Mouse (Mus musculus) kidney, embryonic 15.5 days (tissue): ENCODE measurements around the gene Cmc1. TPM values are rescaled to one million over a fixed set of nuclear protein-coding genes. Genes with fewer than 3 reads are reported as not detected.

Source experiments
- ATAC-seq: fragments of 200-750 bp; cut with Nextera tagmentation; replicated peaks from 2 replicates; pipeline ENCODE4 v1.8.0; 2017; ENCODE audit warnings: moderate TSS enrichment; ENCODE audit not compliant: low FRiP score
- H3K27ac ChIP-seq: fragments of 300-500 bp; sonication (generic); 2 replicates; pipeline ENCODE4 v1.5.1; 2015; ENCODE audit warnings: mild to moderate bottlenecking, inconsistent platforms
- H3K27me3 ChIP-seq: fragments of 300-500 bp; sonication (generic); 2 replicates; pipeline ENCODE4 v1.6.1; 2015; ENCODE audit warnings: inconsistent platforms
- H3K36me3 ChIP-seq: fragments of 300-500 bp; sonication (generic); 2 replicates; pipeline ENCODE4 v1.6.1; 2015; ENCODE audit warnings: inconsistent platforms
- H3K4me1 ChIP-seq: fragments of 300-500 bp; sonication (generic); 2 replicates; pipeline ENCODE4 v1.6.1; 2015; ENCODE audit warnings: inconsistent platforms
- H3K4me2 ChIP-seq: fragments of 300-500 bp; sonication (generic); 2 replicates; pipeline ENCODE4 v1.6.1; 2015; ENCODE audit warnings: moderate library complexity, mild to moderate bottlenecking, inconsistent platforms
- H3K4me3 ChIP-seq: fragments of 300-500 bp; sonication (generic); replicated peaks from 2 replicates; pipeline ENCODE4 v1.5.1; 2015; ENCODE audit warnings: mild to moderate bottlenecking, inconsistent platforms
- H3K9ac ChIP-seq: fragments of 300-500 bp; sonication (generic); 2 replicates; pipeline ENCODE4 v1.6.1; 2015; ENCODE audit warnings: mild to moderate bottlenecking, inconsistent platforms
- H3K9me3 ChIP-seq: fragments of 300-500 bp; sonication (generic); replicated peaks from 2 replicates; pipeline ENCODE4 v1.6.1; 2016; ENCODE audit warnings: inconsistent platforms
- WGBS: fragments of 180-500 bp; shearing (Covaris S2); methylation state at CpG from one replicate; pipeline ENCODE4 v1.1.7; 2015; ENCODE audit warnings: mixed read lengths; 5-methylcytosine and 5-hydroxymethylcytosine counted together
- polyA plus RNA-seq: library from polyadenylated mRNA; unstranded; fragments of >200 nt; fragmentation: Nextera tagmentation; extraction: Ambion mirVana; gene quantifications from 2 replicates; pipeline ENCODE4 v1.2.1, GENCODE M21; 2015

Gene Cmc1
- polyA plus RNA-seq, result 45.5 and 56.2 TPM in 2 replicates

DNA sequence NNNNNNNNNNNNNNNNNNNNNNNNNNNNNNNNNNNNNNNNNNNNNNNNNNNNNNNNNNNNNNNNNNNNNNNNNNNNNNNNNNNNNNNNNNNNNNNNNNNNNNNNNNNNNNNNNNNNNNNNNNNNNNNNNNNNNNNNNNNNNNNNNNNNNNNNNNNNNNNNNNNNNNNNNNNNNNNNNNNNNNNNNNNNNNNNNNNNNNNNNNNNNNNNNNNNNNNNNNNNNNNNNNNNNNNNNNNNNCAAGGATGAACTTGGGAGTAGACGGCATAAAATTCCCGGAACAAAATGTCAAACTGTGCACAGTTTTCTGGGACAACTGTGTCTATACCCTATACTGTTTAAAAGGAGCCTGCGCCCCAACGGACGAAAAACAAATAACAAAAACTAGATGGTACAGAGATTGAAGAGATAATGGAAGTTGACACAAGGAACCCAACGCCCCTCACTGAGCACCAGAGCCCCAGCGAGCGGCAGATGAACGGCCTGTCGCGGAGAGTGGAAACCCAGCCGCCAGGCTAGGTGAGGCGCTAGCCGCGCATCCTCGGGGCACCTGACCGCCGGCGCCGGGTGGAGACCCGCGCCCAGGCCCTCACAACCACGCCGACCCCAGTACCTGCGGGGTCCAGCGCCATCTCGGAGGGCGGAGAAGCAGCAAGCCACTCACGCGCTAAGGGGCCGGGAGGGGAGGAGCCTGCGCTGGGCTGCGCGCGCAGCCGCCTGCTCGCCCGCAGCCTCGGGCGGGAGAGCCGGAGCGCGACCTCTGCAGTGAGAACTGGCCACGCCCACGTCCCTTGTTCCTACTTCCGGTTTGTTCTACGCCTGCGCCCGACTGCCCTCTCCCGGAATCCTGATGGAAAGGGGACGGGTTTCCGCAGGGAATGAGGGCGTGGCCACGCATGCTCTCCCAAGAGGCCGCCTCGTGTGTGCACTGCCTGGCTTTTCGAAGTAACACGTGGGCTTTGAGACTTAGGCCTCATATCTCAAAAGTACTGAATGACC is at the start of gene Cmc1:
Gene Cmc1 (minus strand): TSS at position 771 of the 996 bp plus-strand sequence.
- Histone ChIP-seq H3K27ac (peak within 1 kb of the TSS; percentile 88), H3K9me3 (no peaks in the 10 kb centered on the region), H3K4me2 (peak within 1 kb of the TSS; percentile 64), H3K4me3 (peak within 1 kb of the TSS; percentile 93), H3K4me1 (peaks cover 15% of the 10 kb centered on the region), H3K9ac (peak within 1 kb of the TSS; percentile 91), H3K27me3 (no peaks in the 10 kb centered on the region), H3K36me3 (0 out of 2 replicates have a peak, but pooled peaks cover 5% of the 10 kb centered on the region)
- peak; percentile 99 for ATAC-seq
- WGBS, result 1% methylated on average over 58 of the region's 58 CpGs

DNA sequence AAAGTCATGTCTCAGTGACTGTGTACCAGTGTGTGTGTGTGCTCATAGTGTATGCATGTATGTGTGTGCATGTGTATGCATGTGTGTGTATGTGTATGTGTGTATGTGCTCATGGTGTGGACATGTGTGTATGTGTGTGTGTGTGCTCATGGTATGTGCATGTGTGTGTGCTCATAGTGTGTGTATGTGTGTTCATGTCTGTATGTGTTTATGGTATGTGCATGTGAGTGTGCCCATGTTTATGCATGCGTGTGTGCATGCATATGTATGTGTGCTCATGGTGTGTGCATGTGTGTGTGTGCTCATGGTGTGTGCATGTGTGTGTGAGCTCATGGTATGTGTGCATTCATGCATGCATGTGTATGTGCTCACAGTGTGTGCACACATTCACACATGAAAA is 48.6 kb upstream of the Cmc1 start:
- Histone ChIP-seq H3K9ac (no peak overlapping the region), H3K4me3 (no peak overlapping the region), H3K36me3 (no peaks in the 10 kb centered on the region), H3K4me2 (no peak overlapping the region), H3K9me3 (no peaks in the 10 kb centered on the region), H3K27me3 (no peaks in the 10 kb centered on the region), H3K27ac (no peak overlapping the region), H3K4me1 (no peaks in the 10 kb centered on the region)
- 88% methylated on average over 1 of the region's 1 CpGs for WGBS
- no peak for ATAC-seq

- no peak overlapping the region for H3K4me2 ChIP-seq
- no peak overlapping the region for H3K4me3 ChIP-seq
- H3K27ac ChIP-seq, result no peak overlapping the region
- no peak for ATAC-seq
- no peak overlapping the region for H3K9ac ChIP-seq
- H3K36me3 ChIP-seq, result no peaks in the 10 kb centered on the region
- 84% methylated on average over 9 of the region's 9 CpGs for WGBS
- H3K9me3 ChIP-seq, result no peaks in the 10 kb centered on the region
- no peaks in the 10 kb centered on the region for H3K27me3 ChIP-seq
- no peaks in the 10 kb centered on the region for H3K4me1 ChIP-seq
Measured at GRCm38 (mm10) chr9:118196661-118197390, 46.8 kb upstream of the Cmc1 start.

DNA sequence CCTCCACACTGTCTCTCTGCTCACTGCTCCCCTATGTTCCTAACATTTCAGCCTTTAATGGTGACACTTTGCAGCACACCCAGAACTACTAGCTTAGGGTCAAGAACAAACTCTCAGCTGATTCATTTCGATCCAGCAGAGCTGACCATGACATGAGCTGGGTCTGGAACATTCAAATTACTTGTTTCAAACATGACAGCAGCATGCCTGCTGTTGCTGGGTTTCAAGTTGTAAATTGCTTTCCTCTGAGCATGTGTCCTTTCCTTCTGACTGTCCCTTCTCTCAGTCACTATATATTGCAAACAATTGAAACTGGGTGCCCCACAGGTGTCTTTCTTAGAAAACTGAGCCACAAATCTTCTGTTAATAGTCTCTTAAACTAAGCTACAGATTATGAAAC is 43.3 kb upstream of the Cmc1 start:
- WGBS, result 95% methylated on average over 1 of the region's 1 CpGs
- Histone ChIP-seq H3K9ac (no peak overlapping the region), H3K4me3 (no peak overlapping the region), H3K4me2 (no peak overlapping the region), H3K27ac (no peak overlapping the region), H3K27me3 (no peaks in the 10 kb centered on the region), H3K4me1 (no peaks in the 10 kb centered on the region), H3K36me3 (no peaks in the 10 kb centered on the region), H3K9me3 (no peaks in the 10 kb centered on the region)
- no peak for ATAC-seq

DNA sequence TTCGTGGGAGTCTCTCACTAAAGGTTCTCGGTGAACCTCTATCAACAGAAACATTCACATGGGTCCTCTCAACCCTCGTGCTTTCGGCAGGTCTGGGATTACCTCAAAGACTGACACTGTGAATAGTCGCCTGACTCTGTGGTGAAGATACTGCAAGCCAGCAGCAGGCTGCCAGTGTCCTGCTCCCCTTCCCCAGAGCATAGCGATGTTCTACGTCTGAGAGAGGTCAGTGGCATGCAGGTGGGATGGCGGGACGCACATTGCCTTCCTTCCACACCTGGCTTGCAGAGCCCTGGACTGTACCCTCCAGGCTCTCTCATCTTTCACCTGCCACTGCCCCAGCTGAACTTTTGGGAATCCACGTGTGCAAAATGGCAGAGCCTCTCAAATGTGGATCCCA is 41.3 kb upstream of the Cmc1 start:
- Histone ChIP-seq H3K27me3 (no peaks in the 10 kb centered on the region), H3K4me1 (no peaks in the 10 kb centered on the region), H3K36me3 (no peaks in the 10 kb centered on the region), H3K9me3 (no peaks in the 10 kb centered on the region), H3K4me3 (no peak overlapping the region), H3K27ac (no peak overlapping the region), H3K4me2 (no peak overlapping the region), H3K9ac (no peak overlapping the region)
- ATAC-seq, result no peak
- 84% methylated on average over 10 of the region's 10 CpGs for WGBS

GRCm38 (mm10) chr9:118188374-118188773 is 38.4 kb upstream of the Cmc1 start:
- WGBS, result 92% methylated on average over 6 of the region's 6 CpGs
- no peak for ATAC-seq

DNA sequence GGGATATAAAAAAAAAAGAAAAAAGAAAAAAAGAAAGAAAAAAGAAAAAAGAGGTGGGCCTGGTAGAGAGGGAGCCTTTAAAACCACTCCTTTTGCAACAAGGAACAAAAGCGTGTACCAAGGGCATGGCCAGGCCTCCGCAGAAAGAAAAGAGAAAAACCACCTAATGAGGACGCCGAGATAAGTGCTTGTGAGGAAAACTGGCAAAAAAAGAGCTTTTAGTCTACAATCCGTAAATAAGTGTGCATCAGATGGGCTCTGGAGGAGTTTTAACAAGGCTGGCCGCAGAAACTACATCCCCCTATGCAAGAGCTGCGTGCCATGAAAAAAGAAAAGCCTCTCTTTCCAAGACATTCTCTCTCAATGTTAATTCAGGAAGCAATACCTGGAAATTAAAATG is 37.4 kb upstream of the Cmc1 start:
- no peak for ATAC-seq
- H3K9me3 ChIP-seq, result no peaks in the 10 kb centered on the region
- H3K9ac ChIP-seq, result no peak overlapping the region
- no peaks in the 10 kb centered on the region for H3K4me1 ChIP-seq
- H3K4me3 ChIP-seq, result no peak overlapping the region
- 93% methylated on average over 7 of the region's 7 CpGs for WGBS
- no peaks in the 10 kb centered on the region for H3K27me3 ChIP-seq
- H3K27ac ChIP-seq, result no peak overlapping the region
- no peak overlapping the region for H3K4me2 ChIP-seq
- no peaks in the 10 kb centered on the region for H3K36me3 ChIP-seq

More at GRCm38 (mm10) chr9:118188374-118188773, 38.4 kb upstream of the Cmc1 start:
- Histone ChIP-seq H3K27me3 (no peaks in the 10 kb centered on the region), H3K9me3 (no peaks in the 10 kb centered on the region), H3K4me1 (no peaks in the 10 kb centered on the region), H3K9ac (no peak overlapping the region), H3K4me2 (no peak overlapping the region), H3K27ac (no peak overlapping the region), H3K4me3 (no peak overlapping the region), H3K36me3 (no peaks in the 10 kb centered on the region)

DNA sequence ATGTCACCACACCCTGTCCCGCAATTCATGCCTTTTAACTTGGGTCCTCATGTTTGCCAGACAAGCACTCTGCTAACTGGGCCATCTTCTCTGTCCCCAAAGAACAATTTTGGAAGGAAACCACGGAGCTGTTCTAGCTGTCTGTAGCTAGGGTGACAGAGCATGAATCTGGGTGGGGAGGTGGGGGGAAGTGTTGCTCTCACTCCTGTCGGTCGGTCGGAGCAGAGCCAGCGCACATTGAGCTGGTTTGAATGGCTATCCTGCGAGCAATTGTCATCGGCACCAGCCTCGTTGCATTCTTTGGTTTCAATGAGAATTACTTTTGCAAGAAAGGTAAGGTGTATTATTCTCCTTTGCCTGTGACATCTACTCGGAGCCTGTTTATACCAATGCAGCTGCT is 36.8 kb upstream of the Cmc1 start:
- no peak overlapping the region for H3K4me3 ChIP-seq
- no peak overlapping the region for H3K27ac ChIP-seq
- H3K4me1 ChIP-seq, result no peaks in the 10 kb centered on the region
- H3K4me2 ChIP-seq, result no peak overlapping the region
- H3K9ac ChIP-seq, result no peak overlapping the region
- WGBS, result 80% methylated on average over 10 of the region's 10 CpGs
- no peak for ATAC-seq
- H3K9me3 ChIP-seq, result no peaks in the 10 kb centered on the region
- no peaks in the 10 kb centered on the region for H3K36me3 ChIP-seq
- H3K27me3 ChIP-seq, result no peaks in the 10 kb centered on the region

DNA sequence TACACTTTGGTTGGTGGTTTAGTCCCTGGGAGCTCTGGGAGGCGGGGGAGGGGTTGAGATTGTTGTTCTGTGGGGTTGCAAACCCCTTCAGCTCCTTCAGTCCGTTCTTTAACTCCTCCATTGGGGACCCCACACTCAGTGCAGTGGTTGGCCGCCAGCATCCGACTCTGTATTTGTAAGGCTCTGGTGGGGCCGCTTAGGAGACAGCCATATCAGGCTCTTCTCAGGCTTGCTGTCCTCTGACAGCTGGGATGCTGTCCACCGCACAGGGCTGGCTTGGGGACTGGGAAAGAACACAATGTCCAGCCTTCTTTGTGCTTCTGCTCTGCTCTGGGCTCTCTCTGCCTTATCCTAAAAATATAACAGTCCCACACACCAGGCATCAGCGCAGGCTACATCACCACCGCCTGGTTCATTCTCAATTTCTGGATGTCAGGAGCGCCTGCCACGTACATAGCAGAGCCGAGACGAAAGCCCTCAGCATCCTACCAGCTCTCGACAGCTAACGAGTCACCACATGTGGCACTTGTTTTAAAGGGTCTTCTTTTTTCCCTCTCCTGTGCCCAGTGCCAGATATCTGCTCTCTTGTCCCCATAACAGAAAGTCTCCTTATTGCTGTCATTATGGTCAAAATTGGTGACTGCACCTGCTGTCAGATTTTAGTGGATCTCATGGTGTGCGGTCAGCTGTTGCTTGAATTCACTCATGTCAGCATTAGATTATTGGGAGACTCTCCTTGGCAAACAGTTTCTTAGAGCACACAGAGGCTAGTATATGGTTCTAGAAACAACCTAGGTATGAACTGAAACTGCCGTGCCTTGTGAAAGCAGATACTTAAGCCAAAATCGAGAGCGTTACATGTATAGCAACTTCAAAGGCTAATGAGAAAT is 29.4 kb upstream of the Cmc1 start:
- Histone ChIP-seq H3K4me3 (no peak overlapping the region), H3K4me1 (no peaks in the 10 kb centered on the region), H3K9me3 (no peaks in the 10 kb centered on the region), H3K27ac (no peak overlapping the region), H3K27me3 (no peaks in the 10 kb centered on the region), H3K9ac (no peak overlapping the region), H3K4me2 (no peak overlapping the region), H3K36me3 (no peaks in the 10 kb centered on the region)
- WGBS, result 85% methylated on average over 18 of the region's 18 CpGs
- ATAC-seq, result no peak

- H3K27me3 ChIP-seq, result no peaks in the 10 kb centered on the region
- H3K9ac ChIP-seq, result no peak overlapping the region
- no peak overlapping the region for H3K27ac ChIP-seq
- no peaks in the 10 kb centered on the region for H3K36me3 ChIP-seq
- no peak overlapping the region for H3K4me2 ChIP-seq
- no peak overlapping the region for H3K4me3 ChIP-seq
- H3K4me1 ChIP-seq, result no peaks in the 10 kb centered on the region
- no peak for ATAC-seq
- 90% methylated on average over 3 of the region's 3 CpGs for WGBS
- no peaks in the 10 kb centered on the region for H3K9me3 ChIP-seq
Measured at GRCm38 (mm10) chr9:118176687-118177086, 26.7 kb upstream of the Cmc1 start.

GRCm38 (mm10) chr9:118175411-118175810 is 25.4 kb upstream of the Cmc1 start:
- Histone ChIP-seq H3K9ac (no peak overlapping the region), H3K27ac (no peak overlapping the region), H3K4me3 (no peak overlapping the region), H3K4me1 (no peaks in the 10 kb centered on the region), H3K4me2 (no peak overlapping the region), H3K36me3 (no peaks in the 10 kb centered on the region), H3K27me3 (no peaks in the 10 kb centered on the region), H3K9me3 (no peaks in the 10 kb centered on the region)
- WGBS, result 93% methylated on average over 4 of the region's 4 CpGs
- ATAC-seq, result no peak
